Mouse (Mus musculus) small intestine, adult 2 months (tissue): ENCODE data around the gene Trip11.

Experiments used
- CTCF ChIP-seq: fragments of 200-500 bp; IDR thresholded peaks from 2 replicates; pipeline ENCODE4 v1.5.1; 2012; ENCODE audit warnings: low read depth, mild to moderate bottlenecking, control low read depth, inconsistent platforms, low read length, moderate library complexity, mixed read lengths; ENCODE audit not compliant: insufficient replicate concordance, insufficient read length; ENCODE audit errors: extremely low read depth
- POLR2A ChIP-seq: fragments of 200-500 bp; IDR thresholded peaks from 2 replicates; pipeline ENCODE4 v1.6.1; 2012; ENCODE audit warnings: low read depth, mild to moderate bottlenecking, control low read depth, inconsistent platforms, low read length, moderate library complexity

DNA sequence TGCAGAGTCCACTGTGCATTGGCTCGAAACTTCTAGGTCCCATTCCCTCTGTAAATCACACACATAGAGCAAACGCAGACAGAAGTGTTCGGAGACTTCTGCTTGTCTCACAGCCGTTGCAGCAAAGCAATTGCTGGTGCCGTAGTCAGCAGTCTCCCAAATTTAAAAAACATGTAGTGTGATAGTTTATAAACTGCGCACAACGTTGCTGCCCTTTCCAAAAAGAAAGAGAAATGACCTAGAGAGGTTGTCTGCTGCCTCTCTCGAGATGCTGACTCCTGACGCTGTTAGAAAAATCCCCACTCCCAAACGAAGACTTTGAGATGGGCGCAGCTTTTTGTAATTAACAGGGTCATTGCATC, 94.8 kb downstream of the Trip11 start:
- TF ChIP-seq POLR2A (no peak), CTCF (no peak)
